Mouse (Mus musculus): ENCODE data around the gene Speg. TPM values are rescaled to one million over a fixed set of nuclear protein-coding genes. Genes with fewer than 3 reads are reported as not detected.

Gene Speg
- total and polyA plus RNA-seq, 3 experiments = 9.9 to 56.5 (median 15.2) TPM

GRCm38 (mm10) chr1:75442171-75442570 is 67.1 kb downstream of the Speg start:
- no peak for DNase-seq

- no peak for DNase-seq
These were observed 67.7 kb downstream of the Speg start for GRCm38 (mm10) chr1:75442811-75443210.

GRCm38 (mm10) chr1:75443247-75444024 is 68.3 kb downstream of the Speg start:
- DNase-seq = no peak

DNA sequence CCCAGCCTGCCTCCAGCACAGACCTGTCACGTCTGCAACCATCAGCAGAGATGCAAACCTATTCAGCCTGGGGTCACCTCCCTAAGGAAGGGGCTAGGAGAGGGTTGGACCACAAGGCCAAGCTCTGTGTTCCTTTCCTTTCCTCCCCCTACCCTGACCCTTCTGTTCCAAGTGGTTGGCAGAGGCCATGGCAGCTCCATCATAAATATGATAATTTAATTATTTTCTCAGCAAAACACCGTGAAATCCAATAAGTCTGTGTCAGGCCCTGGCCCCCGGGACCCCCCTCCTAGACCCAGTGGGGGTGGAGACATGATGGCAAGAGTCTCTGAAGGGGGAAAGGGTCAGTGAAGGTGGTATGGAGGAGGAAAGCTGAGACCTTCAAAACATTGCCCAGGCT is 69.1 kb downstream of the Speg start:
- DNase-seq = no peak

DNA sequence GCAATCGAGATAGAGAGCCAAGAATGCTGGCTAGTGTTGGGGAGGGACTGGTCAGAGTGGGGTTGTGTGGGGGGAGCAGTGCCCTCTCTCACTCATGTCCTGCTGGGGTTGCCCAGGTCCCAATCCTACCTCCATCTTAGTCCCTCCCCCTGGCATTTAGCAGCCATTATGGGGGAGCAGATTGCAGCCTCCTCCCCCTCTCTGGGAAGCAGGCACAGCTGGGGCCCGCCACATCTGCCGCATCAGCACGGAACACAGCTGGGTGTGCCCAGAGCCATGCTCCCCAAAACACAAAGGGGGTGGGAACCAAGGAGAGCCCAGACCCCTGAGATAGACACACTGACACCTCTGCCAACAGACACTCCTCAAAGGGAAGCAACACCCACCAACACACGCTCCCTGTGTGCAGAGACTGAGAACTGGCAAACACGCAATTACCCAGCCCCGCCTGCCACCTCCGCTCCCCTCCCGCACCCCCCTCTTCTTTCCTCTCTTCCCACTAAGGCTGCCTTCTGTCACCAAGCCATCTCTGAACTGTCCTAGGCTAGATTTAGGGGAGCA is 70.1 kb downstream of the Speg start:
- DNase-seq = no peak

DNA sequence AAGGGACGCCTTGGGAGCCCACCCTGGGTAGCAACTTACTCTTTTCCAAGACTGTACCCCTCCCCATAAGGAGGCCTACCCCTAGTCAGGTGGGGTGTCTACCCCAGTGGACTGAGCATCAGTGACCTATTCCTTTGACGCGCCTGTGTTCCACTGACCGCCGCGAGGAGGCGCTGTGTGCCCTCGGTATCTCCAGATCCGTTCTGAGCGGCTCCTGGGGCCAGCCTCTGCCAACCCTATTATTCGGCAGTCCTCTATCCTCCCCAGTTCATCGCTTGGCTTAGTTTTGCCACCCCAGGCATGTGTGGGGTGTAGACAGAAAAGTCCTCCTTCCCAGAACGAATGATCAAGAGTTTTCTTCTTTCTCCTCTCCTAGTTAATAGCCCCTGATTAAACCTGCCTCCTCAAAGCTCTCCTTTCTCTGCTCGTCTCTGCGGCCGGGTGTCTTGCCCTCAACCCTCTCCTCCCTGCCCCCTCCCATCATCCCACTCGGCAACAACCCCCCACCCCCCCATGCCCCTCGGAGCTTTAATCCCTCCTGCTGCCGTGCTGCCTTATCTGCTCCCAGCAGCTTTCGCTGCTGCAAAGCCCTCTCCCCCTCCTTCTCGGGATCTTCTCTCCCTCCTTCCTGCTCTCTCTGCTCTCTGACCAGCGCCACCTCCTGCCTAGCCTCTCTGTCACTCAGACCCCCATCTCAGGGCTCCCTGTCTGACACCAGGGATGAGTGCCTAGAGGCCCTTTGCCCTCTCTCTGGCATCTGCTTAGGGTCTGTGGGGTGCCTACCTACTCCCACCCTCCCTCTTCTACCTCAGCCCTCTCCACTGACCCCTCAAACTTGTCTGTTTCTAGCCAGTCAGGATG is 70.9 kb downstream of the Speg start:
- DNase-seq = peak; percentile 72

DNA sequence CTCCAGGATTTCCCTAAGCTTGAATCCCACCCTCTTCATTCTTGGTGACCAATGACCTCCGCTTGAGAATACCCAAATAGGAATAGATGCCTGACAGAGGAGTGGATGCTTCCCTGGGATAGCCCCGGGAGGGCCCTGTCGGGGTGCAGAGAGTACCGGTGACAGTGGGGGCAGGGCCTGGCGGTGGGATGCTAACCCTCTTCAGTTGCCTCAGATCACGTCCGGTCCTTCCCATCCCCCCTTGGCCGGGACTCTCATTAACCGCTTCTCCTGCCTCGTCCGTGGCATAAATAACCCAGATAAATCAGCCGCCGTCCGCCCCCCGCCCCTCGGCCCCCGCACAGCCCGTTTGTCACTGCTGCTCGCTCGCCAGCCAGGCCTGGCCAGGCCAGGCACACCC is 71.6 kb downstream of the Speg start:
- no peak for DNase-seq

- no peak for DNase-seq
These were observed 72.4 kb downstream of the Speg start for GRCm38 (mm10) chr1:75447265-75448051.

- no peak for DNase-seq
These were observed 72.9 kb downstream of the Speg start for GRCm38 (mm10) chr1:75448052-75448431.

- DNase-seq = no peak
These were observed 73.8 kb downstream of the Speg start for GRCm38 (mm10) chr1:75448937-75449336.

DNA sequence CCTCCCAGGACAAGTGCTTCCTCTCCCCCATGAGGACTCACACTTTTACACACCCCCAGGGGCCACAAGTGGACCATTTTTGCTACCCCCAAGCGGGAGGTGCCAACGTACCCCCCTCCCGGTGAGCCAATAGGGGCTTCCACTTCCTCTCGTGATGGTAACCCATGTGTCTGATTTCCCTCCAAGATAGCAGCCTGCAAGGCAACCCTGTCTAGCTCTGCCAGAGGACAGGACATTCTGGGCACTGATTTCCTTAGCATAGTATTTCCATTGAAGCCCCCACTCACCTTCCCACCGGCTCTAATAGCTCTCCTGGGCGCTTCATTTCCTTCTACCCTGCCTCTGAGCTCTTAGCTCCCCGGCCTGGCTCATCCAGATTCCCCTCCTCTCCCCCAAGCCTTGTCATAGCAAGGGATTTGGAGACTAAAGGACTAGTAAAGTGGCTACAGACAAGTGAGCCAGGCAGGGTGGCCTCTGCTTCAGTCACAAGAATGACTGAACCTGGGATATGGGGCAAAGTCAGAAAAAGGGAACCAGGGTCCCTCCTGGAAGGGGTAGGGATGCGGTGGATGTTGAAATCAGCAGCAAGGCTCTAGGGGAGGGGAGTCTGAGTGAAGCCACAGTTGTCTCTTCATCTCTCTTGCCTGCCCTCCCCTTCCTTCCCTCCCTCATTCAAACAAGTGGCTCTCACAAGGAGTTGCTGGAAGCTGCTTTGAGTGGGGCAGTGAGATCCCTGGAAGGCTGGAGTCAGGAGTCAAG is 74.5 kb downstream of the Speg start:
- no peak for DNase-seq

DNA sequence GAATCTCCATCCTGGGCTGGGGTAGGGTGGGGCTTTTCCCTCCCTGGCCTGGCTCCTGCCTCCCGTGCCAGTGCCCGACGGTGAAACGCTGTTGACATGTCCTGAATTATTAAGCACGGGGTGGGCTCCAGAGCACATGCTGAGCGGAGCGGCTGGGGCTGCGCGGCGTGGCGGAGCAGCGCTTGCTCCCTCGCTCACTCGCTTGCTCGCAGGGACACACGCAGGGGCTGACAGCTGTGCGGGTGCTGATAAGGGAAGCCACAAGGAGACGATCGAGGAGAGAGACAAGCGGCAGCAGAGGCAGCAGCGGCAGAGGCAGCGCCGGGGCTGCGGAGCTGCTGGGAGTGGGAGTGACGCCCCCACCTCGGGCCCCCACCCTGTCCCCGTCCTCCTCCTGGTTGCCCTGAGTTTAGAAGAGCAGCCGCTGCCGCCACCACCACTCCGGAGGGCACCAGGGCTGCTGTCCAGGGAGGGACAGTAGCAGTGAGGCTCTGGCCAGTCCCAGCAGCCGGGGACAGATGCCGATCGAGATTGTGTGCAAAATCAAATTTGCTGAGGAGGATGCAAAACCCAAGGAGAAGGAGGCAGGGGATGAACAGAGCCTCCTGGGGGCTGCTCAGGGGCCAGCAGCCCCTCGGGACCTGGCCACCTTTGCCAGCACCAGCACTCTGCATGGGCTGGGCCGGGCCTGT is 75.4 kb downstream of the Speg start, which contains the start of gene Asic4:
Gene Asic4 (plus strand): TSS at position 123 of the 692 bp plus-strand sequence.
- DNase-seq = no peak

GRCm38 (mm10) chr1:75451900-75452299 is 76.8 kb downstream of the Speg start:
- no peak for DNase-seq

GRCm38 (mm10) chr1:75455433-75455832 is 80.3 kb downstream of the Speg start:
- DNase-seq = no peak

- no peak for DNase-seq
These were observed 80.9 kb downstream of the Speg start for GRCm38 (mm10) chr1:75455948-75456347.

DNA sequence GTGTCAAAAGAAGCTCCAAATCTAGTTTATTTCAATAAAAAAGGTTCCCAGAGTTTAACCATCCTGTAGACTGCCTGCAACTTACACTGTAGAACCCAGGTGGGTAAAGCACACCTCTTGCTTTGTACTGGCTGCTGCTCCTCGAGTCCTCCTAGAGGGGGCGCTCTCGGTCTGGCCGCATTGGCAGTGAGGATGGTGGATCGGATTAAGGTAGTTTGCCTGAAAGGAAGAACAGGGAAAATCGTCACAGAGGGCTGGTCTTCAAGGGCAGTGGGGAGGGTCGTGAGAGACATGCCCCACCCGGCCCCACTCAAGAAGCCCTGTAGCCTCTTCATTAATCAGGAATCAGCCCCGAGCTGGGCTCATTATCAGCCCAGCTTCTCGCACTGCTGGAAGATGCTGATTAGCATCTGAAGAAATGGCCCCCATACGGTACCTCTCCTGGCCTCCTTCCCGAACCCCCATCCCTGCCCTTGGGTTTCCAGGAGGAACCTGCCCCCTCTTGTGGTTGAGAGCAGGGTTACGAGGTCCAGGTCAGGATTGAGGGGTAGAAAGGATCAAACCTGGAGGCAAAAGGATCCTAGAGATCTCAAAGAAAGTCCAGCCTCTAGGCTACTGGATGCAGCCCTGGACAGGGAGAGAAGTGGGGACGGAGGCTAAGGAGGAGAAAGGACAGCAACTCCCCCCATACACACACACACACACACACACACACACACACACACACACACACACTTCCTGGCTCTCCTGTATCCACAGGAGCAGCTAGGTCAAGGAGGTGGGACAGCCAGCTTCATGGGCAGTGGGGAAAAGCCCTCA is 81.9 kb downstream of the Speg start:
- DNase-seq = no peak

GRCm38 (mm10) chr1:75457710-75458024 is 82.6 kb downstream of the Speg start:
- no peak for DNase-seq

DNA sequence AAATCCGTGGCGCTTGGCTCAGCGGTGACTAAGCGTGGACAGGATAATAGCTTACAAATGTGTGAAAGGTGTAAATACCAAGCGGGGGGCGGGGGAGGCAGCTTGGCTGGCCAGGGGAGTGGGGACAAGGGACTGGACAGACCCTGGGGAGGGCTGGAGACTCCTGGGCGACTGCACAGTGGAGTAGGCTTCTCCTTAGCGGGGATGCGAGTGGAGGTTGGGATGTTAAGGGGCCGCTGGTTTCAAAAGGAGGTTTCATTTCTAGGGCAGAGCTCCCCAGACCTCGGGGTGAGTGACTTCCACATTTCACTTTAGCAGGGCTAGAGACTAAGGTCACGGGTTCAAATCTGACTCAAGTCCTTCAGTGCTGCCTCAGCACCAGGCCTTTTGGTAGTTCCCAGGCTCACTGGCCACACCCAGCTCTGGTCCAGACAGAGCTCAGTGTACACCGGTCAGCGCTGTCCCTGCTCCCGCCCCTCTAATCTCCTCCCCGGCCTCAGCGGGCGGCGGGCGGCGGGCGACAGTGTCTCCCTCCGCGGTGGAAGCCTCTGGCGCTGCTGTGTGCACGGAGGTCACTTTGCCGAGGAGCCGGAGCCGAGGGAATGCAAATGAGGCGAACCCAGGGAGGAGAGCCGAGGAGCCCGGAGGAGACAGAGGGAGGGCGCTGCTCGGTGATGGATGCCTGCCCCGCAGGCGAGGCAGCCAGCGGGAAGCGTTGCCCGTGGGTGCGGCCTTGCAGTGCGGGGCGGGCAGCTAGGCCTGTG is 83.1 kb downstream of the Speg start:
- DNase-seq = peak; percentile 65

Measured in adrenal gland, adult 2 months (tissue).